Mouse (Mus musculus) testis, adult 2 months (tissue): ENCODE data around the gene Ube2j1. TPM values are rescaled to one million over a fixed set of nuclear protein-coding genes. Genes with fewer than 3 reads are reported as not detected.

Experiments
- H3K27ac ChIP-seq: fragments of 200-500 bp; 2 replicates; pipeline ENCODE4 v1.5.1; 2012; ENCODE audit warnings: low read depth, low read length; ENCODE audit not compliant: control insufficient read depth, insufficient read depth
- H3K27me3 ChIP-seq: fragments of 200-500 bp; 2 replicates; pipeline ENCODE4 v1.6.1; 2012; ENCODE audit warnings: mild to moderate bottlenecking, low read length, moderate library complexity; ENCODE audit not compliant: control insufficient read depth, insufficient read depth
- H3K36me3 ChIP-seq: fragments of 200-500 bp; 2 replicates; pipeline ENCODE4 v1.6.1; 2012; ENCODE audit warnings: mild to moderate bottlenecking, low read length; ENCODE audit not compliant: control insufficient read depth, insufficient read depth
- H3K4me1 ChIP-seq: fragments of 200-500 bp; 2 replicates; pipeline ENCODE4 v1.6.1; 2012; ENCODE audit warnings: low read length; ENCODE audit not compliant: control insufficient read depth, insufficient read depth
- H3K4me3 ChIP-seq: fragments of 200-500 bp; 2 replicates; pipeline ENCODE4 v1.5.1; 2012; ENCODE audit warnings: low read depth, mild to moderate bottlenecking, low read length, moderate library complexity, mixed read lengths; ENCODE audit not compliant: control insufficient read depth
- CTCF ChIP-seq: fragments of 200-500 bp; IDR thresholded peaks from 2 replicates; pipeline ENCODE4 v1.5.1; 2012; ENCODE audit warnings: low read depth, mild to moderate bottlenecking, inconsistent platforms, low read length, moderate library complexity; ENCODE audit not compliant: control insufficient read depth, insufficient read depth, insufficient replicate concordance
- POLR2A ChIP-seq: fragments of 200-500 bp; IDR thresholded peaks from 2 replicates; pipeline ENCODE4 v1.6.1; 2012; ENCODE audit warnings: low read depth, mild to moderate bottlenecking, inconsistent platforms, low read length, moderate library complexity; ENCODE audit not compliant: control insufficient read depth
- polyA plus RNA-seq: library from polyadenylated mRNA; depleted of rRNA; stranded (reverse); fragments of >200 nt; gene quantifications from 2 replicates; pipeline ENCODE4 v1.2.3, GENCODE M21; 2012

The Ube2j1 gene
- polyA plus RNA-seq, 1 experiment, result 259 TPM

GRCm38 (mm10) chr4:33062981-33063380, 31.8 kb downstream of the Ube2j1 start, which contains the start of gene Gabrr2:
Gabrr2 (plus strand) TSS chr4:33062999.
- no peaks in the 10 kb centered on the region for H3K36me3 ChIP-seq
- no peaks in the 10 kb centered on the region for H3K27me3 ChIP-seq
- peaks cover 3% of the 10 kb centered on the region; the same call in 1 of the 2 replicates for H3K4me1 ChIP-seq
- TF ChIP-seq POLR2A (no peak), CTCF (no peak)
- no peak within 1 kb of the TSS for H3K27ac ChIP-seq
- no peak within 1 kb of the TSS for H3K4me3 ChIP-seq

GRCm38 (mm10) chr4:33064986-33065385, 33.8 kb downstream of the Ube2j1 start:
- Histone ChIP-seq H3K27me3 (no peaks in the 10 kb centered on the region), H3K4me3 (no peak overlapping the region), H3K27ac (no peak overlapping the region), H3K4me1 (peaks cover 3% of the 10 kb centered on the region; the same call in 1 of the 2 replicates), H3K36me3 (no peaks in the 10 kb centered on the region)
- TF ChIP-seq POLR2A (no peak), CTCF (no peak)

- Histone ChIP-seq H3K4me1 (peaks cover 3% of the 10 kb centered on the region; the same call in 1 of the 2 replicates), H3K27ac (no peak overlapping the region), H3K4me3 (peak overlapping the region; percentile 42), H3K27me3 (no peaks in the 10 kb centered on the region), H3K36me3 (no peaks in the 10 kb centered on the region)
- TF ChIP-seq CTCF (no peak), POLR2A (no peak)
These were observed 35.2 kb downstream of the Ube2j1 start for GRCm38 (mm10) chr4:33066223-33066960.

GRCm38 (mm10) chr4:33067331-33067730, 36.1 kb downstream of the Ube2j1 start:
- H3K36me3 ChIP-seq, result no peaks in the 10 kb centered on the region
- peaks cover 3% of the 10 kb centered on the region; the same call in 1 of the 2 replicates for H3K4me1 ChIP-seq
- H3K27ac ChIP-seq, result no peak overlapping the region
- no peak for TF ChIP-seq CTCF
- TF ChIP-seq POLR2A, result no peak
- no peaks in the 10 kb centered on the region for H3K27me3 ChIP-seq
- no peak overlapping the region for H3K4me3 ChIP-seq

DNA sequence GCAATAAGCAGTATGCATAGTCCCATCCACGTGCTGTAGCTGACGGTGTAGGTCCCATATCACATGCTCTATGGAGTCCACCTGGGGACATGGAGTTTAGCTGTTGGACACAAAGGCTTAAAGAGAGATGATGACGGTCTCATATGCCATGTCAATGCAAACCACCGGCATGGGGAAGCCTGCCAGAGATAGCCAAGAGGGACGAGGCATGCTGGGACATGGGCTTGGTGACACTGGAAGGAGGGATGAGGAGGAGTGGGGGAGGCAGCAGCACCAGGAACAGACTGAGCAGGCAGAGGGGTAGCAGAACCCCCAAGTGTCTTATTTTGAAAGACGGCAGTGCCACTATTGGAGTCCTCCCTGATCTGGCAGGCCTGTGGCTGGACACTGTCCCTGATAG, 36.6 kb downstream of the Ube2j1 start:
- no peak overlapping the region for H3K27ac ChIP-seq
- no peaks in the 10 kb centered on the region for H3K27me3 ChIP-seq
- H3K4me3 ChIP-seq, result no peak overlapping the region
- H3K4me1 ChIP-seq, result peaks cover 3% of the 10 kb centered on the region; the same call in 1 of the 2 replicates
- no peak for TF ChIP-seq POLR2A
- no peak for TF ChIP-seq CTCF
- H3K36me3 ChIP-seq, result no peaks in the 10 kb centered on the region

GRCm38 (mm10) chr4:33068894-33069293, 37.7 kb downstream of the Ube2j1 start:
- peaks cover 3% of the 10 kb centered on the region; the same call in 1 of the 2 replicates for H3K4me1 ChIP-seq
- no peak overlapping the region for H3K4me3 ChIP-seq
- no peaks in the 10 kb centered on the region for H3K27me3 ChIP-seq
- no peaks in the 10 kb centered on the region for H3K36me3 ChIP-seq
- no peak overlapping the region for H3K27ac ChIP-seq
- no peak for TF ChIP-seq POLR2A
- no peak for TF ChIP-seq CTCF

DNA sequence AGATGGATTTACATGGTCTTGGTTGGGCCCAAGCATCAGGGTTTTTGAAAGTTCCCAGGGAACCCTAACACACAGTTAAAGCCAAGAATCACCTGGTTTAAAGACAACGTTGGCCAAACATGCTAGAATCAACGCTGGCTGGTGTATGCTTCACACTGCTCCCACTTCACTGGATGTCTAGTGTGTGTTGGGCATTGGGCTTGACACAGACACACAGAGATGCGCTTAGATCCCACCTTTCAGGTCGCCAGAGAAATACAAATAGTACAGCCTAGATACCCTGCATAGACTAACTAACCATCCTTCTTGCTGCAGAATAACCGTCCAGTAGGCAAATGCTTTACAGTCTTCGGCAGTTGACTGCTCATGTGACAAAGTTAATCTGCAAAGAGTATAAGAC, 39.1 kb downstream of the Ube2j1 start:
- Histone ChIP-seq H3K36me3 (no peaks in the 10 kb centered on the region), H3K4me3 (no peak overlapping the region), H3K4me1 (peaks cover 3% of the 10 kb centered on the region; the same call in 1 of the 2 replicates), H3K27ac (no peak overlapping the region), H3K27me3 (no peaks in the 10 kb centered on the region)
- no peak for TF ChIP-seq POLR2A
- TF ChIP-seq CTCF, result no peak
